Mouse (Mus musculus) embryo, embryonic 9.5 days (tissue): ENCODE measurements around the gene Vps29.
A peak's percentile ranks its signal among the peaks of the same experiment; 100 is the strongest.

Experiments
- DNase-seq: peaks from one replicate; pipeline ENCODE4 v3.0.0-alpha.2; 2017; ENCODE audit errors: extremely low spot score

The Vps29 gene

DNA sequence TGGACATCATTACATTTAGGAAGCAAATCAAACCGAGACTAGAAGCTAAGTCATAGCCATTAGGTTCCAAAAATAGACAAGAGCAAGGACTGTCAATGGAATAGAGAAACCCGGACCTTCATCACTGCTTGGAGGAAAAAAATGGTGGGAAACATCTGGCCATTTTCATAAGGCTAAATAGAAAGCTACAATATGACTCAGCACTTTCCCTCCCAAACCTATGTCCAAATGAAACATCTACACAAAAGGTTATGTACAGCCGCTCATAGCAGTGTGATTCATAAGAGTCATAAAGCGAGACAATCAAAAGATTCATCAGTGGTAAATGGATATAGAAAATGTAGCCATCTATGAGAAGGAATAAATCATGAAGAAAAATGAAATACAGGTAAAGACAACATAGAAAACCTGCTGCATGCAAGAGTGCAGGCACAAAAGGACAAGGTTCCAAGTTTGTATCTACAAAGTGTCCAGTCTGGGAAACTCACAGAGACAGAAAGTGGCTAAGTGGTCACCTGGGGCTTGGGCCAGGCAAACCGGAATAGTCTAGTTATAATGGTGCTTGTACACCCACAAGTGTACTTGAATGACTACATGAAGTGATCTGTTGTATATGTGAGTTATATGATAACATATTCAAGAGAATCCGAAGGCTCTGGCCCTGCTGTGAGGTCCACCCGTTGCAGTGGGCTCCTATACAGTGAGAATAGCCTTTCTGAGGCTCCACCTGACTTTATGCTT lies 17.4 kb upstream of the Vps29 start:
- DNase-seq, result no peak

DNA sequence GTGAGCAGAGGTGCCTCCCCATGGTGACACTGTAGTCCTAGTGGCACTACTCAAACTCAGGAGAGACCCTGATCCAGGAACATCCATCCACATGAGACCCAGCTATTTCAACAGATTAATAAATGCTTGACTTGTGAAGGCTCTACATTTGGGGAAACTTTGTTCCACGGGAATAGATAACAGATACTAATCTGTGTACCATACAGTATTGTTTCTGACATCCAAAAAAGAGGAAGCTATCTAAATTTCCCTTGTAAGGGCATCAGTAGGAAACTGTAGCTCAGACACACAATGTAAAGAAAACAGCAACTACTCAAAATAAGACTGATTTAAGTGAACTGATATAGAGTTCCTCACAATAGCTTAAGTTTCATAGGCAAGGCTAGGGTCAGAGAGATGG lies 11.3 kb upstream of the Vps29 start:
- no peak for DNase-seq

DNA sequence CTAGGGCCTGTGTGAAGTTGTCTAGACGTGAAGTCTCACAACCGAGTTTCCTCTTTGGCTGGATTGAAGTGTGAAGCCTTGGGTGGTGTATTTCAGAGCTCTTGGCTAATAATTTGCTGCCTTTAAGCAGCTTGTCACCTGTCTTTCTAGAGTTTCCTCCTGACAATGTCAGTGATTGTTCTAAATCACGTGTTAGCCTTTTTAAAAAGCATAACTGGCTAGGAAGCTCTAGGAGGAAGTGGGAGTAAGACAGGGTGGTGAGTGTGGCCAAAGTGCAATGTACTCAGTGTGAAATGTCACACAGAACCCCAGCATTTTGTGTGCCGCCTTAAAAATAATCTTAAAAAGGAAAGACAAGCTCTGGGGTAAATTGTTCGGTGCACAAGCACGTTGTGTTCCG lies 10.4 kb upstream of the Vps29 start:
- DNase-seq, result no peak

DNA sequence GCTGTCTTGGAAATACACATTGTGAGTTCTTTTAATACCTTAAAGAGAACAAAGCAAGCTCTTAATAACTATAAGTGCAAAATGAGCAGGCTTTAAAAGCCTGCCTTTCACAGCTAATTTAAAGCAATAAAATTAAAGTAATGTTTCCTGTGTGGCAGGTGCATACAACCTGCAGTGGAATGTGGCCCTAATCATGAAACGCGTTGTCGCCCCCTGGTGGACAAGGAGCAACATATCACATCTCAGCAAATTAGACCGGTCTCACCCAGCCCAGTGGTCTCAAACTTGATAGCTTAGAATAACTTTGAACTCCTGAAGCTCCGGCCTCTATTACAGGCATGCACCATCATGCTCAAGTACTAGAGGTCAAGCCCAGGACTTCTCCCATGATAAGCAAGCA lies 9.9 kb upstream of the Vps29 start:
- peak; percentile 69 for DNase-seq

DNA sequence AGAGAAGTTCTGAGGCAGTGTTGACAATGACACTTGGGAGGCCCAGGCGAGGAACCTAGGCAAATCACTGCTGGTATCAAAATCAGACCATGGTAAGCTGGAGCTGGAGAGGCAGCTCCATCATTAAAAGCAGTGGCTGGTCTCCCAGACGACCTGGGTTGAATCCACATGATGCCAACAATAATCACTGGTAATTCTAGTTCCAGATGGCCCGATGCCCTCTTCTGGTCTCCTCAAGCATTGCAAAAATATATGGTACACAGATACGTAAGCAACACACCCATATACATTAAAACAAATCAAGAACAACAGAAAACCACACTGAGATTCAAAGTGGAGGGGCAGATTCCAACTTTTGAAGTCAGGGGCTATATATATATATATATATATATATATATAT lies 8.4 kb upstream of the Vps29 start:
- no peak for DNase-seq

DNA sequence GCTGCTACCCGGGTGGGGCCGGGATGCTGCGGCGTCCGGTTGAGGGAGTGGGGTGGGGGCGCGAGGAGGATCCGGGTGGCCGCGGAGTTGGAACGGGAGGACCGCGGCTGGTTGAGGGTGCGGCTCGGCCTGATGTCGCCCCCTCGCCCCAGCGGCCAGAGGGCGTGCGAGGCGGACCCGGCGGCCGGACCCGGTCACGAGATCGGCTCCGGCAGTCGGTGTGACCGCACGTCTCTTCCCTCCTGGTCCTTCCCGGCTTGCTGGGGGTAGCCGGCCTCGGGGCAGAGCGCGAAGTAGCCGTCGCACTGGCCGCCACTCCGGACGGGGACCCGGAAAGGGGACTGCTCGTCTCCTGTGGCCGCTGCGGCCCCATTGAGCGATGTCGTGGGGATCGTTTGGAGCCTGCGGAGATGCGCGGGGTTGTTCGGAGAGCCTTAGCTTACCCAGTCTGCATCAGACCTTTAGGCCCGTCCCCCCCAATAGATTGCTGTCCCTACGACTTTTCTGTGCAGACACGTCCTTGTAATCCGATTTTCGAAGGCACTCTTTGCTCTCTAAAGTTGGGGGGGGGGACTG lies 411 bp downstream of the Vps29 start:
- no peak for DNase-seq

DNA sequence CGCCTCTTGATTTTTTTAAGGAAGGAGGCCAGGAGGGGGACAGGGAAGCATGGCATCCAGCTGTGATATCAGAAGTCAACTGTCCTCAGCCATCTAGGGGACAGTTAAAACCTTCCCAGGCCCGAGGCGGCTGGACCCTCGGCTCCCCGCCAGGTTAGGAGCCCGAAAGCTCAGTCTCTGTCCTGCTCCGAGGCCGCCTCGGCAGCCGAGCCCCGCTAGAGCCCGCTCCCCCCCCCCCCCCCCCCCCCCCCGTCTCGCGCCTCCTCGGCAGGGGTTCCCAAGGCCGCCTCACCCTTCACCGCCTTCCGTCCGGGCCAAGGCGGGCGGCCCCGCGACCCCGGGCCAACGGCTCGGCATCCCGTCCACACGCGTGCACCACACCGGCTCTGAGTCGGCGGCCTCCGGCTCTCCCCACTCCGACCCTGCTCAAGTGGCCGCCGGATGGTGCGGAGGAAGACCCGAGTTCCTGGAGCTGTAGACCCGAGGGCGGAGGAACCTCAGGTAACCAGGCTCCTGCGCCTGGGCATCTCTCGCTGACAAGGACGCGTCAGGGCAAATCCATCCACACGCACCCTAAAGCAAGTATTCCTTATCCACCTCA lies 17.5 kb downstream of the Vps29 start, which contains the start of gene Gpn3:
Gene Gpn3 (plus strand): TSS at position 286 of the 601 bp plus-strand sequence.
- no peak for DNase-seq

DNA sequence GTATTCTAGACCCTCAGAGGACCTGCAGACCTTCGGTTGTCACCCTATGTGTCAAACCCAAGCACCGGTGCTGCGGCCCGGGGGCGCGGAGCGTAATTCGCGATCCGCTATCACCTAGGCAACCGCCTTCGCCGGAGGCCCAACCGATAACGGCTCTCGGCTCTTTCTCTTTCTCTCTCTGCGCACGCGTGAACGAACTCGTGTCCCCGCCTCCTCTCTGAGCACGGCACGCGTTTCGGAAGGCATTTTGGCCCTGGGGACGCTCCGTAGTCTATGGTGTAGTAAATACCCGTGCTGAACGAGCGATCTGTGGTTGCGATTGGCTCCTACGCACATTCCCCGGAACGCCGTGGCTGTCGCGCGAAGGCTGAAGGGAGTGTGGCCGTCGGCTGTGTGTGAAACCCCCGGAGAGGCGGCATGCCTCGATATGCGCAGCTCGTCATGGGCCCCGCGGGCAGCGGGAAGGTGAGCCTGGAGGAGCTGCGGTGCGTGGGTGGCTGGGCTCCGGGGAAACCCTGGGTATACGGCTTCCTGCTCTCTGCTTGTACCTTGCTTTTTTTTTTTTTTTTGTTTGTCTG lies 18.1 kb downstream of the Vps29 start, which contains the start of gene Fam216a:
Gene Fam216a (minus strand): TSS at position 173 of the 578 bp plus-strand sequence.
- peak; percentile 99 for DNase-seq

DNA sequence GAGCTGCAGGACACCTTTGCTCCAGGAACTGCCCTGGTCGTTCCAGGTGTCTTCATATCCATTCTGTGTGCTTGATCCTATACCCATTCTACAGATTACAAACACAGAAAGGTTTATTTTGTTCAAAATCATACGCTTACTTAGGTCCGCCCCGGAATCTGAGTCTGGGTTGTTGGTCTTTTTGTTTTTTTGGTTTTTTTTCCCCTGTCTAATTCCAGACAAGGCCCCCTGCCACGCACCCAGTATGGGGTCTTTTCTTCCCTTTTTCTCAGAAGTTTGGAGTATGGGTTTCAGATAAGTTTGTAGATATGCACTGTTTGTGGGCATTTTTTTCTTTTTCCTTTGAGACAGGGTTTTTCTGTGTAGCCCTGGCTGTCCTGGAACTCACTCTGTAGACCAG lies 18.7 kb downstream of the Vps29 start:
- no peak for DNase-seq

DNA sequence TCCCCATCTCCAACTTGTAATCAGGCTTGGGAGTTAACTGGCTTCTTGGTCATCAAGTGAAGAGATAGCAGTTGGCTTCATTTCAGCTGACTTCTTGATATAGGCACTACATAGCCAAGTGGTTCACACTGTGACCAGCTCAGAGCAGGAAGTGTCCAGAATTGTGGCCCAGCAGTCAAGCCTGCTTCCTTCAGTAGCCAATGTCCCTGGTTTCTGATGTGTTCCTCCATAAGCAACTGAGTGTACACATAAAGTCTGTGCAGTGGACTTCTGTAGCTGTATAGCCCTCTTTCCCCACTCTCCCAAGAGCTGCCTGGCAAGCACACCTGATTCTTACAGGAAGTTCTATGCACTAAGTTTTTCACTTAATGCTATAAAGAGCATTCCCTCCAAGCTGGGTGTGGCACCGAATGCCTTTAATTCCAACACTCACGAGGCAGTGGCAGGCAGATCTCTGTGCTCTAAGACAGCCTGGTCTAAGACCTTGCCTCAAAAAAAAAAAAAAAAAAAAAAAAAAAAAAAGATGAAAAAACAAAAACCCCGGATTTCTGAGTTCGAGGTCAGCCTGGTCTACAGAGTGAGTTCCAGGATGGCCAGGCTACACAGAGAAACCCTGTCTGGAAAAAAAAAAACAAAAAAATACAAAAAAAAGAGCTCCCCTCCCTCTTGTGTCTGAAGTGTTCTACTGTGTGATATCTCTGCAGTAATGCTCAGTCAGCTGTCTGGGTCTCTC lies 23.1 kb downstream of the Vps29 start:
- no peak for DNase-seq

DNA sequence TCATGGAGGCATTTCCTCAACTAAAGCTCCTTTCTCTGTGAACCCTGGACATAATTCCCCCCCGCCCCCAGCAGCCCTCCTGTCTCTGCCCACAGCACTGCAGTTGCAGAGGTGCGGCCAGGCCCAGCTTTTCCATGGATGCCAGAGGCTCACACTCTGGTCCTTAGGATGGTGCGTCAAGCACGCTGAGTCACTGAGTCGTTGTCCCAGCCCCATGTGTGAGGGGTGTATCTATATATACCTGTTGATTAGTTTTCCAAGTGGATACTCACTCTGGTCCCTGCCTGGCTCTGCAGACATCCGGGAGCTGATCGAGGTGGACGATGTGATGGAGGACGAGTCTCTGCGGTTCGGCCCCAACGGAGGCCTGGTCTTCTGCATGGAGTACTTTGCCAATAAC lies 24.0 kb downstream of the Vps29 start:
- DNase-seq, result no peak

DNA sequence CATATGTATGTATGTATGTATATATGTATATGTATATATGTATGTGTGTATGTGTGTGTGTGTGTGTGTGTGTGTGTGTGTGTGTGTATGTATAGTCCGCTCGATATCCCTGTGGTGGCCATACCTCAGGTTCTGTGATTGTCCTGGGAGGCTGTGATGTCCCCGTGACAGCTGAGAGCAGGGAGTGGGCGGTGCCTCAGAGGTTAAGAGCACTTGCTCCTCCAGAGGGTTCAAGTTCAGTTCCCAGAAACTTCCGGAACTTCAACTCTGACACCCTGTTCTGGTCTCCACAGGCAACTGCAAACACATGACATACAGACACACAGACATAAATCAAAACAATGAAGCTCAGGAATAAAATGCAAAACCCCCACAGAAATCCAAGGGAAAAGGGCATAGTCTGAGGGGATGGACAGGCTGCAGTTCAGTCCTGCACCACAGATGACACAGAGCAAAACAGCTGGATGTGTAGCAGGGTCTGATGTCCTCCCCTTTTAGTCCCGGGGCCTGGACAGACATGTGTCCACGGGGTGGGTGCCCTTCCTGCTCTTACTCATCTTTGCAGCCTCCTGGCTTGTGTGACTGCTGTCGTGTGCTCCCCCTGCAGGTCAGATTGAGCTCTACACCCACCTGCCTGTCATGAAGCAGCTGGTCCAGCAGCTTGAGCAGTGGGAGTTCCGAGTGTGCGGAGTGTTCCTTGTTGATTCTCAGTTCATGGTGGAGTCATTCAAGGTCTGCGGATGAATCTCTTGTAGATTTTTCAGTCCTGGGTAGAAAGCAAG lies 25.4 kb downstream of the Vps29 start:
- peak; percentile 60 for DNase-seq

DNA sequence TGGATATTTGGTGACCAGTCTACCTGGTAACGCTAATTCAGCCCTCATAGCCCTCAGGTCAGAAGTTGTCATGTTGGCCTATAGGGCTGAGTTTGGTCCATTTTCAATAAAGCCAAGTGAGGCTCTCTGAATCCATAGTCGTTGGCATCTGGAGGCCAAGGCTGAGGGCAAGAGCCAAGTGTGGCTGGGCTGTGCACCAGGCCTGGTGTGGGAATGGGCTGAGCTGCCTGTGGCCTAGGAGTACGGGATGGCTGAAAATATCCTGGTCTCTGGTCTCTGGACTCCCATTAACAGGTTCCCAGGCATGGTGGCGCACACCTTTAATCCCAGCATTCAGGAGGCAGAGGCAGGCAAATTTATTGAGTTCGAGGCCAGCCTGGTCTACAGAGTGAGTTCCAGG lies 35.8 kb downstream of the Vps29 start:
- no peak for DNase-seq

DNA sequence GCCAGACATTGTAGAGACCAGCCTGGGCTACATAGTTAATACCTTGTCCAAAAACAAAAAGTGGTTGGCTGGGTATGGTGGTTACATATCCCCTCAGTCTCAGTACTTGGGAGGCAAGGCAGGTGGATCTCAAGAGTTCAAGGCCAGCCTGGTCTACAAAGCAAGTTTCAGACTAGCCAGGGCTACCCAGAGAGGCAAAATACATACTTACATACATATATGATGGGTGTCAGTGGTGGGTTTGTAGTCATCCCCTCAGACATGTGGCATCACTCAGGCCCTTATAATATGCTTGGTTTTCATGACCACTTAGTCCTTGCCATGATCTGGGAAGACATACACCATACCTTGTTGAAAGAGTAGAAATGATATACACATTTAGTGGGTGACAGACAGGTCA lies 36.5 kb downstream of the Vps29 start:
- DNase-seq, result no peak

DNA sequence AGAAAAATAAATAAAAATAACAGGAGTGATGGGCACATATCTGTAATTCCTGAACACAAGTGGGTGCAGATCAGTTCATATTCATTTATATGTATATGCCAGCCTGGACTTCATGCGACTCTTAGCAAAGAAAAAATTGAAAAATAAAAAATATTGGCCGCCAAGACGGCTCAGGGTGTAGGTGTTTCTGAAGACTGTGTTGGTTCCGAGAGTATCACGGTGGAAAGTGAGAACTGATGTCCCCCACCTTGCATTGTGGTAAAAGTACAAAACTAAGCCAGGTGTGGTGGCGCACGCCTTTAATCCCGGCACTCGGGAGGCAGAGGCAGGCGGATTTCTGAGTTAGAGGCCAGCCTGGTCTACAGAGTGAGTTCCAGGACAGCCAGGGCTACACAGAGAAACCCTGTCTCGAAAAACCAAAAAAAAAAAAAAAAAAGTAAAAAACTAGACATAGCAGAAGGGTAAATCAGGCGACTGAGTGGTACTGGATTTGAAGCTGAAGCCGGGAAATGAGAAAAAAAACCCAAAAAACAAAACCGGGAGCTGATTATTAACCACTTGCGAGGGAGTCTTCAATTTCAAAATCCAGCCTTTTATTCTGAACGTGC lies 37.1 kb downstream of the Vps29 start:
- DNase-seq, result no peak

DNA sequence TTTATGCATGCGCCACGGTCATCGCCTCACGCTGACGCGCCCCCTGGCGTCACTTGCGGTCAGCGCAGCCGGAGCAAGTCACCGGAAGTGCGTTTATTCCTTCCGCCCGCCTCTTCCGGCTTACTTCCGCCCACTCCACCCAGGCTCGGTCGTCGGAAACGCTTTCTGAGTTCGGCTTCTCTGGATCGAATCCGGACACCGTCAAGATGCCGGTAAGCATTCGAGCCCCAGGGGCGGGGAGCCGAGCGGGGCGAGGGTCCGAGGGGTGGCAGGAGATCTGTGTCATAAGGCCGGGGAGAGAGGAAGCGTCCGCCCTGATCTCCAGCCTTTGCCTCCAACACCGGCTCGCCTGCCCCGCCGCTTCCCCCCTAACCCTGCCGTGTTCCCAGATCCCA lies 37.6 kb downstream of the Vps29 start, which contains the start of gene Arpc3:
Gene Arpc3 (plus strand): TSS at position 93 of the 395 bp plus-strand sequence.
- DNase-seq, result peak; percentile 91

DNA sequence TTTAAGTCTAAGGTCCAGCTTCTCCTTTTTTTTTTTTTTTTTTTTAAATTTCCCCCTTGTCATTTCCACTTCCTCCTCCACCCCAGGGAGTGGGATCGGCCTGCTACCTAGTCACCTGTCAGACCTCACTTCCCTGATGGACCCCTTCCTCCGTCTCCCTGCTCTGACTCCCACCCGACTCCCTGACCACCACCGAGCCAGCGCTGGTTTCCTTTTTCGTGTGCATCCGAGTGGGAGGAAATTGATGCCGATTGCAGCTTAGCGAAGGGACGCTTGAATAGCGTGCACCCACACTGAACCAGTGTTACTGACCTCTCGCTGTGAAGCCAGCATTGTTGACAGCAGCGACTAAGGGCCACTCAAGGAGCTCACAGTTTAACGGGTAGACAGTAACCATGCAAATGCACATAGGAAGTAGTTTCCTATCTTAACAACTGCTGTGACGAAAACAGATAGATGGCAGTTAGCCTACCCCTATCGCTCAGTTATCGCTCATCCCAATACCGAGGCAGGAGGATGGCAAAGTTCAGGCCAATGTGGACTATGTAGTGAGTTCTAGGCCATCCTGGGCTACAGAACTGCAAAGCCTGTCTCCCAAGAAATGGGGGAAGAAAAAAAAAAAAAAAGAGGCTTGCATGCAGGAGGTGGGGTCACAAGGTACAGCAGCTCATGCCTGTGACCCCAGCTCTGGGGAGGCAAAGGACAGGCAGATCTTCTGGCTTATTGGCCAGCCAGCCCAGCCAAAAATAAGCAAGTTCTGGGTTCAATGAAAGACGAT lies 38.2 kb downstream of the Vps29 start:
- DNase-seq, result no peak

DNA sequence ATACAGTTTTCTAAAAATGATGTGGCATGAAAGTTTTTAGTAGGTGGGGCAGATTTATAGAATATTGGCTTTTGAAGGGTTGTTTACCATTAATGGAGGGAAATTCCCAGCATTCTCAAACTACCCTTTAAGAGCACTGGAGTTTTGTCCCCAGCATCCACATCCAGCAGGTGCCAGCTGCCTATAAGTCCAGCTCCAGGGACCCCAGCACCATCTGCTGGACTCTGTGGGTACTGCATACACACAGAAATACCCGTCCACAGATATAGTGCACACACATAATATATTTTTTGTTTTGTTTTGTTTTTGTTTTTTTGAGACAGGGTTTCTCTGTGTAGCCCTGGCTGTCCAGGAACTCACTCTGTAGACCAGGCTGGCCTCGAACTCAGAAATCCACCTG lies 39.7 kb downstream of the Vps29 start:
- peak; percentile 66 for DNase-seq

DNA sequence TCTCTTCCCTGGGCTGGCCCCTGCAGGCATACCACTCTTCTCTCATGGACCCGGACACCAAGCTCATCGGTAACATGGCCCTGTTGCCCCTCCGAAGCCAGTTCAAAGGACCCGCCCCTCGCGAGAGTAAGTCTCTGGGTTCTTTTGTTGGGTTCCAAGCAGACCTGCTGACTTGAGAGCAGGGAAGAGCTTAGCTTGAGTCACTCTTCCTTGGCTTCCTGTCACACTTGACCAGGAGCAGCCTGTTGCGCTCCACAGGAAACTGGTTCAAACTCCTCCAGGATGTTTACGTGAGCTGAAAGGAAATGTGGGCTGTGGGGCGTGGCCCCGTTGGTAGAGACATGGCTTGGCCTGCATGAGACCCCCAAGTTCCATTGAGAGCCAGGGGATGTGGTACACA lies 42.6 kb downstream of the Vps29 start:
- DNase-seq, result no peak

DNA sequence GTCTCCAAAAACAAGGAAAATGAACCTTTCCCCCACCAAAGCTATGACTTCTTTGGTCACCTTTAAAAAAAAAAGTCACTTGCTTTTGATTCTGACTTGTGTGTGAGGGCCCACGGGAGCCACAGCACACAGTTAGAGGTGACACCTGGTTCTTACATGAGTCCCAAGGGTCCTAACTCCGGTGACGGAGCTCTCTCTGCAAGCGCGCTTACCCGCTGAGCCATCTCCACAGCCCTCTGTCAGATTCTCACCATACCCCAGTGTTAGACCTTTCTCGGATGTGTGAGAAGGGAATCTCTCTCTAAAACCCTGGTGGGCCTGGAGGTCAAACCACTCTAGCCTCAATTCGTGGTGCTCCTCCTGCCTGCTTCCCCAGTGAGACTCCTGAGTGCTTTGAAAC lies 43.3 kb downstream of the Vps29 start:
- DNase-seq, result no peak
